Mouse (Mus musculus) thymus, adult 2 months (tissue): ENCODE data around the gene Hist1h4i.

ENCODE experiments used
- CTCF ChIP-seq: fragments of 200-500 bp; IDR thresholded peaks from 2 replicates; pipeline ENCODE4 v1.5.1; 2012; ENCODE audit warnings: mild to moderate bottlenecking, control low read depth, low read length, moderate library complexity, borderline replicate concordance; ENCODE audit not compliant: control insufficient read depth, poor library complexity, insufficient read depth; ENCODE audit errors: extremely low read depth
- POLR2A ChIP-seq: fragments of 200-500 bp; IDR thresholded peaks from 2 replicates; pipeline ENCODE4 v1.6.1; 2012; ENCODE audit warnings: mild to moderate bottlenecking, low read length, control low read depth, moderate library complexity; ENCODE audit not compliant: control insufficient read depth, poor library complexity, insufficient read depth; ENCODE audit errors: extremely low read depth

DNA sequence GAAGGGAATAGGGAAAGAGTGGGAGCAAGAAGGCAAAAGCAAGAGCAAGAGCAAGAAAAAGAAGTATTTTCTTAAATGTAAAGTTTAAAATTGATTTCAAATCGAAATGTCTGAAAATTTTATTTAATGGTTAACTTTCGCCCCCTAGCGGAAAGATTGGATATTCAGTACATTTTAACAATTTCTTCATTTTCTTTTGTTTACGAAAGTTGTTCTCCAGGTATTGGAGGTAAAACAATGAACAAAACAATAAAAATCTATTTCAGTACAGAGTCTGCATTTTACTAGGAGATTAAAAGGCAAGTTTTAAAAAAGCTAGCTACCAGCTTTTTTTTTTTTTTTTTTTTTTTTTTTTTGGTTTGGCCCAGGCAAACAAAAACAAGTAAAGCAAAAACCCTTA is 10.7 kb downstream of the Hist1h4i start:
- TF ChIP-seq POLR2A (no peak), CTCF (no peak)
